Mouse (Mus musculus) heart, embryonic 16.5 days (tissue): Measurements from ENCODE around the gene Cbln3. TPM values are rescaled to one million over a fixed set of nuclear protein-coding genes. Genes with fewer than 3 reads are reported as not detected.

Experiments used
- ATAC-seq: fragments of 200-750 bp; cut with Nextera tagmentation; replicated peaks from 2 replicates; pipeline ENCODE4 v1.8.0; 2017; ENCODE audit warnings: moderate number of reproducible peaks; ENCODE audit not compliant: insufficient read depth, low FRiP score; ENCODE audit errors: extremely low read depth
- H3K27ac ChIP-seq: fragments of 300-500 bp; sonication (generic); 2 replicates; pipeline ENCODE4 v1.5.1; 2014; ENCODE audit warnings: mild to moderate bottlenecking, low read length, control low read depth, moderate library complexity
- H3K27me3 ChIP-seq: fragments of 300-500 bp; sonication (generic); 2 replicates; pipeline ENCODE4 v1.6.1; 2014; ENCODE audit warnings: low read length, mixed read lengths; ENCODE audit not compliant: control insufficient read depth, insufficient read depth
- H3K36me3 ChIP-seq: fragments of 300-500 bp; sonication (generic); 2 replicates; pipeline ENCODE4 v1.6.1; 2014; ENCODE audit not compliant: control insufficient read depth, insufficient read depth
- H3K4me1 ChIP-seq: fragments of 300-500 bp; sonication (generic); 2 replicates; pipeline ENCODE4 v1.6.1; 2014; ENCODE audit warnings: low read length, mixed read lengths; ENCODE audit not compliant: control insufficient read depth, insufficient read depth
- H3K4me2 ChIP-seq: fragments of 300-500 bp; sonication (generic); 2 replicates; pipeline ENCODE4 v1.6.1; 2014; ENCODE audit warnings: low read depth, mild to moderate bottlenecking, control low read depth, low read length
- H3K4me3 ChIP-seq: fragments of 300-500 bp; sonication (generic); 2 replicates; pipeline ENCODE4 v1.5.1; 2014; ENCODE audit warnings: mild to moderate bottlenecking, control low read depth, low read length
- H3K9ac ChIP-seq: fragments of 300-500 bp; sonication (generic); 2 replicates; pipeline ENCODE4 v1.6.1; 2014; ENCODE audit warnings: low read length, control low read depth
- H3K9me3 ChIP-seq: fragments of 300-500 bp; sonication (generic); replicated peaks from 2 replicates; pipeline ENCODE4 v1.6.1; 2016; ENCODE audit warnings: low read length; ENCODE audit not compliant: control insufficient read depth
- WGBS: fragments of 180-500 bp; shearing (Covaris S2); extraction: QIAGEN DNeasy Blood & Tissue Kit; methylation state at CpG from one replicate; pipeline ENCODE4 v1.1.7; 2014; 5-methylcytosine and 5-hydroxymethylcytosine counted together
- polyA plus RNA-seq: library from polyadenylated mRNA; unstranded; fragments of >200 nt; fragmentation: Nextera tagmentation; extraction: Ambion mirVana; gene quantifications from 2 replicates; pipeline ENCODE4 v1.2.1, GENCODE M21; 2015

Cbln3 gene
- polyA plus RNA-seq, 1 experiment from 2014 or later: 0.59 TPM

GRCm38 (mm10) chr14:55900414-55900755 lies 16.2 kb upstream of the Cbln3 start:
- H3K27ac ChIP-seq: peak overlapping the region; percentile 79
- H3K9ac ChIP-seq: peak overlapping the region; percentile 86
- ATAC-seq: peak; percentile 6; the same call in 1 of the 2 replicates
- H3K4me3 ChIP-seq: peak overlapping the region; percentile 68
- H3K9me3 ChIP-seq: no peaks in the 10 kb centered on the region
- peaks cover 14% of the 10 kb centered on the region for H3K4me1 ChIP-seq
- H3K4me2 ChIP-seq: peak overlapping the region; percentile 97
- peaks cover 24% of the 10 kb centered on the region for H3K36me3 ChIP-seq
- WGBS: 10% methylated on average over 12 of the region's 12 CpGs
- no peaks in the 10 kb centered on the region for H3K27me3 ChIP-seq

GRCm38 (mm10) chr14:55899701-55900413 lies 15.7 kb upstream of the Cbln3 start, which contains the start of gene Sdr39u1:
Gene Sdr39u1 (minus strand): TSS chr14:55900293.
- peak within 1 kb of the TSS; percentile 86 for H3K9ac ChIP-seq

GRCm38 (mm10) chr14:55898947-55899346 lies 14.8 kb upstream of the Cbln3 start:
- Histone ChIP-seq H3K4me3 (no peak overlapping the region), H3K4me2 (no peak overlapping the region), H3K9ac (peak overlapping the region; percentile 86), H3K27ac (no peak overlapping the region; the same call in 1 of the 2 replicates), H3K4me1 (peaks cover 14% of the 10 kb centered on the region), H3K36me3 (peaks cover 38% of the 10 kb centered on the region), H3K27me3 (no peaks in the 10 kb centered on the region), H3K9me3 (no peaks in the 10 kb centered on the region)
- no peak for ATAC-seq
- WGBS: 86% methylated on average over 7 of the region's 7 CpGs

More at GRCm38 (mm10) chr14:55899701-55900413, 15.7 kb upstream of the Cbln3 start, which contains the start of gene Sdr39u1:
- Histone ChIP-seq H3K4me2 (peak within 1 kb of the TSS; percentile 97), H3K4me3 (peak within 1 kb of the TSS; percentile 68), H3K27ac (peak within 1 kb of the TSS; percentile 79), H3K4me1 (peaks cover 14% of the 10 kb centered on the region), H3K36me3 (peaks cover 29% of the 10 kb centered on the region), H3K27me3 (no peaks in the 10 kb centered on the region), H3K9me3 (no peaks in the 10 kb centered on the region)
- ATAC-seq: peak; percentile 88
- WGBS: 2% methylated on average over 39 of the region's 39 CpGs

GRCm38 (mm10) chr14:55897671-55898070 lies 13.5 kb upstream of the Cbln3 start:
- Histone ChIP-seq H3K4me1 (peaks cover 14% of the 10 kb centered on the region), H3K27ac (no peak overlapping the region), H3K4me3 (no peak overlapping the region), H3K9ac (no peak overlapping the region), H3K27me3 (no peaks in the 10 kb centered on the region), H3K4me2 (no peak overlapping the region), H3K9me3 (no peaks in the 10 kb centered on the region), H3K36me3 (peaks cover 44% of the 10 kb centered on the region)
- WGBS: 92% methylated on average over 12 of the region's 12 CpGs
- no peak for ATAC-seq

- peak overlapping the region; percentile 87 for H3K4me2 ChIP-seq
- no peak overlapping the region for H3K9ac ChIP-seq
- no peak for ATAC-seq
- H3K9me3 ChIP-seq: no peaks in the 10 kb centered on the region
- no peak overlapping the region for H3K4me3 ChIP-seq
- H3K27me3 ChIP-seq: no peaks in the 10 kb centered on the region
- WGBS: 75% methylated on average over 24 of the region's 24 CpGs
- peaks cover 35% of the 10 kb centered on the region for H3K36me3 ChIP-seq
- peaks cover 25% of the 10 kb centered on the region for H3K4me1 ChIP-seq
- H3K27ac ChIP-seq: peak overlapping the region; percentile 95; the same call in 1 of the 2 replicates
Observed at GRCm38 (mm10) chr14:55886571-55887382, 2.6 kb upstream of the Cbln3 start.

GRCm38 (mm10) chr14:55885791-55886271 lies 1.6 kb upstream of the Cbln3 start:
- Histone ChIP-seq H3K4me2 (peak overlapping the region; percentile 87), H3K36me3 (peaks cover 35% of the 10 kb centered on the region), H3K4me1 (peaks cover 25% of the 10 kb centered on the region), H3K27me3 (no peaks in the 10 kb centered on the region), H3K27ac (peak overlapping the region; percentile 95), H3K4me3 (peak overlapping the region; percentile 77), H3K9me3 (no peaks in the 10 kb centered on the region), H3K9ac (peak overlapping the region; percentile 87)
- ATAC-seq: no peak
- WGBS: 1% methylated on average over 16 of the region's 16 CpGs

GRCm38 (mm10) chr14:55885114-55885790 lies 1.1 kb upstream of the Cbln3 start:
- Histone ChIP-seq H3K4me2 (peak overlapping the region; percentile 87), H3K9me3 (no peaks in the 10 kb centered on the region), H3K36me3 (peaks cover 32% of the 10 kb centered on the region), H3K27me3 (no peaks in the 10 kb centered on the region), H3K4me1 (peaks cover 25% of the 10 kb centered on the region), H3K27ac (peak overlapping the region; percentile 95), H3K9ac (peak overlapping the region; percentile 87), H3K4me3 (peak overlapping the region; percentile 77)
- WGBS: under 1% methylated on average over 26 of the region's 30 CpGs
- peak; percentile 56 for ATAC-seq

- Histone ChIP-seq H3K4me3 (peak within 1 kb of the TSS; percentile 77), H3K27me3 (no peaks in the 10 kb centered on the region), H3K27ac (peak within 1 kb of the TSS; percentile 95), H3K4me2 (peak within 1 kb of the TSS; percentile 87), H3K9me3 (no peaks in the 10 kb centered on the region), H3K36me3 (peaks cover 28% of the 10 kb centered on the region), H3K9ac (peak within 1 kb of the TSS; percentile 87), H3K4me1 (peaks cover 25% of the 10 kb centered on the region)
- ATAC-seq: peak; percentile 96
- under 1% methylated on average over 30 of the region's 30 CpGs for WGBS
Observed at GRCm38 (mm10) chr14:55884713-55885113, 521 bp upstream of the Cbln3 start, which contains the start of gene Khnyn. Gene Khnyn (plus strand): TSS chr14:55884947.
